Mouse (Mus musculus): ENCODE results near the gene Bri3bp.

DNA sequence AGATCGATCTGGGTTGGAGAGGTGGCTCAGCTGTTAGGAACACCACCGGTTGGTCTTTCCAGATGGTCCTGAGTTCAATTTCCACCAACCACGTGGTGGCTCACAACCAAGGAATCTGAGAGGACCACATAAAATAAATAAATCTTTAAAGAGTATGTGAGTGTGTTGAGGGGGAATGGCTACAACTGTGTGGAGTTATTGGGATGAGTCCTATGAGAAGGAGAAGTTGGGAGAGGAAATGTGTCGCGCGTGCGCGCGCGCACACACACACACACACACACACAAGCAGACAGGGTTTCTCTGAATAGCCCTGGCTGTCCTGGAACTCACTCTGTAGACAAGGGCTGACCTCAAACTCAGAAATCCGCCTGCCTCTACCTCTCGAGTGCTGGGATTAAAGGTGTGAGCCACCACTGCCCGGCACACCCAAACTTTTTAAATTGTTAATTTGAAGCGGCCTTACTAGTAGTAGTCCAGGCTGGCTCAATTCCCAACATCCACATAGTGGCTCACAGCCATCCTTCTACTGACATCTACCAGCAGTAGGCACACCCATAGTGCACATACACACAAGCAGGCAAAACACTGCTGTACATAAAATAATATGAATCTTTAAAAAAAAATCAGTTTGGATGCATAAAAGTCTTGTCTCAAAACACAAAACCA is 33.3 kb upstream of the Bri3bp start:
- no peak for TF ChIP-seq POLR2A (IDR thresholded peaks at IDR 0.05; ENCODE audit: low read depth, low read length)
- no peak for TF ChIP-seq CTCF (IDR thresholded peaks at IDR 0.05; ENCODE audit: extremely low read depth, insufficient read depth, insufficient read length, insufficient replicate concordance)

Measured in spleen, adult 2 months (tissue).